Mouse (Mus musculus): ENCODE data around the gene Cd3e.

DNA sequence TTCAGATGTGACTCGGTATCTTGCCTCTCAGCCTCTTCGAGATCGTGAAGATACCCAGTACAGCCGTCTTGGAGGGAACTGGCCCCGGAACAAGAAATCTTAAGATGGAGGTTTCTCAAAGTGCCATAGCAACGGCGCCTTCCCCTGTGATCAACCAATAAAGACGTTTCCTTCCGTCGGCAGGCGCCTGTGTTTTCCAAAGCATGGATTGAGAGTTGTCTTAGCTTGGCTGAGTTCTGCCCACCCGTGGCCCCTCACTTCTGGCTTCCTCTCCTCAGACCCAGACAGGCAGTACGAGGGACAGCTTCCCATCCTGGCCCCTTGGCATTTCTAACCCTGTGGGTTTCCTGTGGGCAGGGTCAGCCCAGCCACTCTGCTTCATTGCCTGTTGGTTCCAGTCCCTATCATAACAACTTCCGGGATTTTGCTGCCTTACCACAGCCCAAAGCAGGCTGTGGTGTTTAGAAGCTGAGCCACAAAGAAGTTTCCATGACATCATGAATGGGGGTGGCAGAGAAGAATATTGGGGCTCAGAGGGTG lies 23.1 kb downstream of the Cd3e start:
- no peak for TF ChIP-seq CTCF (IDR thresholded peaks at IDR 0.05; ENCODE audit: extremely low read depth, insufficient read depth, low read length)
- TF ChIP-seq POLR2A (IDR thresholded peaks at IDR 0.05; ENCODE audit: extremely low read depth, insufficient read depth, low read length) = no peak

All from cortical plate, adult 2 months (tissue).